Mouse (Mus musculus) kidney, postnatal 14 days (tissue): ENCODE measurements at regions not wholly inside any gene's neighbourhood (a gene's known extent, or its start where the extent isn't known, plus 50 kb on each side); places are given as distances from the start of the nearest gene placed in this dataset.

Source experiments
- DNase-seq: peaks from one replicate; pipeline ENCODE4 v3.0.0; 2022; ENCODE audit warnings: mixed read lengths

DNA sequence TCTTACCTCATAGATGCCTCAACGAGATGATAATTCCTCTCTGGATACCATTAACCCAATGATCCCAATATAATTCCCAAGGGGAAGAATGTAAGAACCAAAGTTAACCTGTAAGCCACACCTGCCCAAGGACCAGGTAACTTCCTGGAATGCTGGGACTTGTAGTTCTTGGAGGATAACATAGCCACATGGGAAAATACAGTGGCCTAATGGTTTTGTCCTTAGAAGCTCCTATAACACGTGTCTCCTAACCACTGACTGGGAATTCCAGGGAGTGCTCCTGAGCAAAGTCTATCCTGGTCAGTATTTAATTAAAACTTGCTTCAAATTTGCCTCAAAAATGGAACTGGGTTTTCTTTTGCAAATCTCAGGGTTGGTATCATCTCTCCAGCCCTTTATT is 119.9 kb downstream of the Evx1 start:
- no peak for DNase-seq

DNA sequence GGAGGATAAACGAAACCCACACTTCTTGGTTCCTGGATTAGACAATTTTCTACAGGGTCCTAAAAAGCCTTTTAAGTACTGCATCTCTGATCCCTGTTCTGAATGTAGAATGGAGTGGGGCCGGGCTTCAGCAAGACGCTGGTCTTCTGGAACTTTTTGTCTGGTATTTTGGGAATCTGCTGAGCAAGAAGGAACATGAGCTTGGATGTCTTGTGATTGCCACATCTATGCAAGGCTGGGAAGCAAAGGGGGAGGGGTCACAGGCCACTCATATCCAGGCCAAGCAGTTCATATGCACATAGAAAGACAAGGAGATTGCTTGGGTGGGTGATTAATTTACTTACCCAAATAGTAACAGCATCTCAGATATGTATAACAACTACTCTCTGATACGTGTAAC is 121.5 kb downstream of the Evx1 start:
- peak; percentile 19 for DNase-seq

DNA sequence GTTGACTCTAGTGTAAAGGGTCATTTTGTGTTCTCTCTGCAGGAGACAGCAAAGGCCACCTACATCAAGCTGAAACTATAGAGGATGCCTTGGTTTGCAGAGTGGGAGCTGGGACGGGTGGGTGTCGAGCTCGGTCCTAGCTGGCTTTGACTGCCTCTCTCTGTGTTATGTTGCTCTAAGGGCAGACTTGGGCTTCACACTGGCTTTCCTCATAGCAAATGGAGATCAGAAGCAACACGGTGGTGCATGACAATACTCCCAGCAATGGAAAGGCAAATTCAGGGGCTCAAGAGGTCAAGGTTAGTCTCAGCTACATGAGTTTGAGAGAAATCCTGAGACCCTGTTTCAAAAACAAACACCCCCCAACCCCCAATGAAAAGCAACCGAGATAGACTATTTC is 122.1 kb downstream of the Evx1 start:
- DNase-seq, result no peak

DNA sequence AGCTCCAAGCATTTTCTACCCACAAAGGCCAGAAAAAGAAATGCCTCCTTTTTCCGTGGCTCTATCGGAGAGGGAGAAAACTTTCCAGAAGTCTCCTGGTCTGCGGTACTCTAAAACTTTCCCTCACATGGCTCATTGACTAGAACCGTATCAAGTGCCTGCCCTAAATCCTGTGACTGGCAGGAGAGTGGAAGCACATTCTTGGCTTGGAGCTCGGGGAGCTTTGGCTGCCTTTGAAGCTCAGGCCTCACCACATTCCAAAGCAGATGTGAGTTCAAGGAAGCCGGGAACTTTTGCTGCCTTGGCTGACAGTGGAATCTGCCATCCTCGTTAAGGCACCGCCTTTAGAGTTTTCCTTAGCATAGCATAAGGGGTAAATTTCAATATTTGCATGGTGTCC is 125.1 kb downstream of the Evx1 start:
- peak; percentile 33 for DNase-seq

DNA sequence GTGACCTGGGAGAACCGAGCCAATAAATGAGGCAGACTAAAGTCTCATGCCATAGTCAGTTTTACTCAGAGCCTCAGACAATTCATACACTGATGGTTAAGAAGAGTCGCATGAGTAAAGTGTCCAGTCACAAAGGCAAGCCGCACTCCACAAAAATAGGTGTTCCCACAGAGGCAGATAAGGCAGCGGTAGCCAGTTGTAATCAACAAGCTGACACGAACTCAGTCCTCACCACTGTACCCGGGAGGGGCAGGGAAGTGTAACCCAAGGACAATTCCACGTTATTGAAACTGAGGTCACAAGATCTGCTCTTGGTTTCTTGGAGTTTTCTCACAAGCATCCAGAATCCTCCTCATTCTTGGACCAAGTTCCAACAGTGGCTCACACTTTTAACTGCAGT is 125.9 kb downstream of the Evx1 start:
- no peak for DNase-seq

DNA sequence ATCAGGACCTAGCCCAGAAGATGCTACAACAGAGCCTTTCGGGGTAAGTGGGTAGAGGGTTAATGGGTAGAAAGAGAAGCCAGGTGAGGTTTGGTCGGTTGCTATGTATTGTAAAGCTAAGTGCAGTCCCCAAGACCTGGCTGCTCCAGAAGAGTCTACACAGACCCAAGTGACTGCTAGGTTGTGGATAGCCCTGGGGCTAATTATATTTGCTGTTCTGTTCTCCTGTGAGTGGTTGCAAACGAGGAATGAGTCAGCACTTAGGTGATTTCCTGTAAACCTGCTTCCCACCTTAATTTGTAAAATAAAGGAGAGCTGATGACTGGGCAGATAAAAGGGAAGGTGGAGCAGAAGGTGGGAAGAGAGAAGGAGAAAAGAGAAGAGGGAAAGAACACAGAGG is 126.9 kb downstream of the Evx1 start:
- no peak for DNase-seq

DNA sequence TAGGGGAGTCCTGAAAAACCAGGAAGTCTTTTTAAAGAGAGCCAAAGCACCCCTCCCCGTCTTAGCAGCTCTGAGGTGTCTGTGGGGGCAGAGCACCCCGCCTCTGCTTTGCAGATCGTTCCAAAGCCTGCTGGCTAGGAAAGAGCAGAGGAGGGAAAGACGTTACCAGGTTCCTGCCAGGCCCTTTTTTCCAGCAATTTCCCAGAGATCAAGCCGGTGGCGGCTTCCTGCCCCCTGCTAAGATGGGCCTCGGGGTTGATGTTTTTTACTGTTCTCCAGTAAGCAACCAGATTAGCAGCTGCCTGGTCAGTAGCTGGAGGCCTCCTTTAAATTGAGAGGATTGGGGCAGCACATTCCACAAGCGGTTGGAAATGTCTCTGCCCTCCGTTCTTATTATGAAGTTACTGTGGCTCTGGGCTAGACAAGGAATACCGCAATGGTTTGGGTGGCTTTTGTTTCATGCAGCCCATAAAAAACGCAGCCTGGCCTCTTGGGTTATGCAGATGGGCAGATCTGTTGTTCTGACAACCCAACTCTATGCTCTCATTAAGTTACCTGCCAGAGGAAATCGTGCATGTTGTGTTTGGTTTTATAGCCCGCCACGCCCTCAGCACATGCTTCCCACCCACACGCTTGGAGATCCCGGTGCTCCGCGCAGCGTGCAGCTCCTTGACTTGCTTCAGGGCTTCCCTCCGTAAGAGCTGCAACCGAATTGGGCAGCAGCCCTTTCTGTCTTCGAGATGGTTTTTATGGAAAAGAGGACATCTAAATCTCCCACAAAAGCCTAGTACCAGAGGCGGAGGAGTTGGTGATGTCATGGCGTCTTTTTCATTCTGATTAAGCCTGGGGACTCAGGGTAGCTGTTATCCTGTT is 130.1 kb downstream of the Evx1 start:
- DNase-seq, result no peak

DNA sequence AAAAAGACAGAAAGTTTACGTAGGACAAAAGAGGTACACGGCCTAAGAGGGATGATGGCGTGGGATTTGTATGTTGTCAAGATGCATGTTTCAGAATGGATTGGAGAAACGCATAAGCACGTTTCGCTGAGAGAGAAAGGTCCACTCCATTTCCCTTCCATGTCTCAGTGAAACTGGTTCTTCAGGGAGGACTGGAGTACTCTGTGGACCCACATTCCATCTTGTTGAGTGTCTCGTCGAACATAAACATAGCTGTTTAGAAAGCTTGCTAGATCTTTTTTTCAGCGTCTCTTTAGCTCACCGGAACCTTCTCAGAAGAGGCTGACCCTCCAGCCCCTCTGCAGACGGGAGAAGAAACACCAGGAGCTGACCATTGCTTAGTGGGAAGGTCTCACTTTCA is 145.5 kb downstream of the Evx1 start:
- no peak for DNase-seq

DNA sequence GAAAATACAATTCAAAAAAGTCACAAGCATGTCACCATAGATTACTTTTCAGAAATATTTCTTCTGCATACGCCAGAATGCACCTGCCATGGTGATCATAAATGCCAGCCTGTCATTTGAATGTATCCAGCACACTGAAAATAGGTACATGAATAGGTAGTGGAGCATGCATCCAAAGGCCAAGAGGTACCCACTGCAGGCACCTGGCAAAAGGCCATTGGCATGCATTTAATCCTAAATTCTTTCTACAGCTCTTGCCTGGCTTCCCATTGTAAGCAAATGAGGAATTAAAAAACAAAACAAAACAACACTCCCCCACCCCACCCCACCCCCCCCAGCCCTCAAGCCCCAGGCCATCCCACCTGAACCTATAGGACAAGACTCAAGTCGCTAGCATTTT is 147.9 kb downstream of the Evx1 start:
- no peak for DNase-seq

DNA sequence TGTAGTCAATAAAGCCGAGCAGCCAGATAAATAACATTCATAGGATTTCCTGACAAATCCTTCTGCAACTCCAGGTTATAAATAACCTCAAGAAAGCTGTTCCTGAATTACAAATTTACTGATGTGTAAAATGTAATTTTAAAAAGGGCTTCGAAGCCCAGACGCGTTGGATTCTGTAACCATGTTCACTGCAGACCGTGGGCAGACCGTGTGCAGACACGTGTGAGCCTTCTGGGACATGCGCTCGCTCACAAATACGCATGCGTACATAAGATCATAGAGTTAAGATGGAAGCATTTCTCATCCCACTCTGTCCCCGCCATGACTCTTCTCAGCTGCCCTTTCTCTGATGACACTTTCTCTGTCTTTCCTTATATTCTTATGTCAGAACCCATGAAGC is 150.1 kb downstream of the Evx1 start:
- no peak for DNase-seq

DNA sequence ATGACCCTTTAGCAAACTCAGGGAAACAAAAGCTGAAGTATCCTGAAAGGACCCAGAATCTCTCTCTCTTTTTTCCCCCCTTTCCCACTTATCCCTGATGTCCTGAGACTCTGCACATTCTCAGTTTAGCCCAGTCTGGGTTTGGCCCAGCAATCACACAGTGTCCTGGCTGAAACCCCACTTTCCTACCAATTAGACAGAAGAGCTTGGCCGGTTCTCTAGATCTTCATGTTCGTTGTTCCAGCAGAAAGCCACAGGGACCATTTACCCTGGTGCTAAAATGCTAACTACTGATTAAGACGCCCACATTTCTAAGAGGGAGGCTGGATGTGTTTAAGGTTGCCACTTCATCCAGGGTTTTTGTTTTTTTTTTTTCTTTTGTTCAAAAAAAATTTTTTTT is 151.3 kb downstream of the Evx1 start:
- DNase-seq, result no peak

DNA sequence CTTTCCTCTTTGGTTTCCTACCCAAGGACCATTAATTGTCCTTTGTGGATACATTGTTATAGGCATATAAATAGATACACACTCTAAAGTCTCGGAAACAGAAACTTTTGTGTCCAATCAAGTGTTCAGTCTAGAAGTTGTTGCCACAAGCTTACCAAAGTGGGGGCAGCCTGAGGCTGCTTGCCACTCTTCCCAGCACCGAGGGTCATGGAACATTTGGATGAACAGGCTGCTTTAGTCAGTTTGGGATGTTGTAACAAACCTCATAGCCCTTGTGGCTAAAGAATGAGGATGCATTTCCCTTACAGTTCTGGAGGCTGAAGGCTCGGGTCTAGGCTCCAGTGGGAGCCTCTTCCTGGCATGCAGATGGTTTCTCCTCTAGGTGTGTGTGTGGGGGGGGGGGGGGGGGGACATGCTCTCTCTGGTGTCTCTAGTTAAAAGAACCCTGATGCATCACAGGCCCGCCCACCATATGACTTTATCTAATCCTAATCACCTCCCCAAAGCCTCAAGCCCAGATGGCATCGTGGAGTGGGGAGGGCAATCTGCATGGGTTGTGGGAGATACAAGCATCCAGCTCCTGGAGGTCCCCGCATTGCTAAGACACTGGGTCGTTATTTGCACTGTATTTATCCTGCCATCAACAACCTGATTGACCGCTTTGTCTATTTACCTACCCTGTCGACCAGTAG is 152.7 kb downstream of the Evx1 start:
- DNase-seq, result no peak

DNA sequence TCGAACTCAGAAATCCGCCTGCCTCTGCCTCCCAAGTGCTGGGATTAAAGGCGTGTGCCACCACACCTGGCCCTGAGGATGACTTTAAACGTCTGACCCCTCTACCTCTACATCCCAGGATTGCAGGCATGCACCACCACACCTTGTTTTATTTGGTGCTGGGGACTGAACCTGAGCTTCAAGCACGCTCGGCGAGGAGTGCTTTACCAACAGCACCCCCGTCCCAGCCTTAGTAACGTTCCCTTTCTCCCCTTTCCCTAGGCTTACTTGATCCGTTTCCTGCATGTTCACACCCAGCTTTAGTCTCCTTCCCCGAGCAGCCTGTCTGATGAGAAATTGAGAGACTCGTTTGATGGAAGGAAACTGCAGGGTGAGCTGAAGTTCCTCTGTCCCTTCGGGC is 157.5 kb downstream of the Evx1 start:
- DNase-seq, result no peak

DNA sequence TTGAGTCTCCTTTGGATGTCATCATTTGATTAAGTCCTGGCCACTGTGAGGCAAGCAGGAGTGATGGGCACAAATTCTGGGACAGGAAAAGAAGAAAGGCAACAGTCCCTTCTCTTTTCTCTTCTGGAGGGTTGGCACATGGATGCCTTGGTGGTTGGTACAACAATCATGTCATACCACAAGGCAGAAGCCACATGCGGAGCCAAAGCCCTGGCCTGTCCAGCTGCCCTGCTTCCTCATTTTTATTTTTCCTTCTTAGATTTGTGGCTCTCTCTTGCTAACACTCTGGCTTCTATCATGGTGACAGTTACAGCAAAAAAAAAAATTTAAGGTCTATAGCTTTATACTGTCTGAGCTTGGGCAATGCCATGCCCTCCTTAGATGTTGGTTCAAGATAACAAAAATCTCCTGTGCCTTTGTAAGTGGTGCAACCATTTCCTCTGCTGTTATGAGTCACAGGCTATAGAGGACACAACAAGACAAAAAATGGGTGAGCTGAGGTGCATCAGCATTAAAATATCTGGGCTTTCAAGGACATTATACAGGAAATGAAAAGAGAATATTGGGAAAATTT is 158.2 kb downstream of the Evx1 start:
- DNase-seq, result no peak

DNA sequence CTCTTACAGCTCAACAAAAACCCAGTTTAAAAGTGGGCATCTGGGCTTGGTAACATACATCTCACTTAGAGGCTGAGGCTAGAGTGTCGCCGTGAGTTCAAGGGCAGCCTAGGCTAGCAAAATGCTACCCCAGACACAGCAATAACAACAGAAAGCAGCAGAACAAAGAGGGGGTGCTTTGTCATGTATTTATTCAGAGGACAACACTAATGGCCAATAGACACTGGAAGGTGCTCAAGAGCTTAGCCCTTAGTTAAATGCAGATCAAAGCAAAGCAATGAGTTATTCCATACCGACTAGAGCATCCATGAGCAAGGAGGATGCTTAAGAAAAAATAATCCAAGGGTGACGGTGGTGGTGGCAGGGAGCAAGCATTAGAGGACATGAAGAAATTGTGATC is 158.7 kb downstream of the Evx1 start:
- DNase-seq, result no peak

DNA sequence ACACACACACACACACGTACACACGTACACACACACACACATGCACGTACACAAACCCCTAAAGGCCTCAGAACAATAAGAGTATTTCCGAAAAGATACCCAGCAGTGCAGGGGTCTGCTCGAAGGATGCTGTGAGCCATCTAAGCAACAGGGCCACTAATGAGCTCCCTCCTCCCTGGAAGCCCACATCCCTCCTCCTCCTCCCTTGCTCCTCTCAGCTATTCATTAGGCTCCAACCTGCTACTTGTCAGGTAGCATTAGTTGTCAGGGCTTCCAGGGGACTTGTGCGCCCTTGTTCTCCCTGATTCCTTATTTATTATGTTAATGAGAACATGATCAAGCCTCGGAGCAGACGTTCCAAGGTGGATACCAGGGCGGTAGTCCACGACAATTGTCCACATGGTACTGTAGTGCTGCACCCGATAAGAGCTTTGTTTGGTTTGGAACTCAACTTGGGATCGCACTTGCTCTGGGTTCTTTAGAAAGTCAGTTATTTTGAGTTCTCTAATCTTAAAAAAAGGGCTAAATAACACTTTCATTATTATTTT is 159.8 kb downstream of the Evx1 start:
- no peak for DNase-seq

DNA sequence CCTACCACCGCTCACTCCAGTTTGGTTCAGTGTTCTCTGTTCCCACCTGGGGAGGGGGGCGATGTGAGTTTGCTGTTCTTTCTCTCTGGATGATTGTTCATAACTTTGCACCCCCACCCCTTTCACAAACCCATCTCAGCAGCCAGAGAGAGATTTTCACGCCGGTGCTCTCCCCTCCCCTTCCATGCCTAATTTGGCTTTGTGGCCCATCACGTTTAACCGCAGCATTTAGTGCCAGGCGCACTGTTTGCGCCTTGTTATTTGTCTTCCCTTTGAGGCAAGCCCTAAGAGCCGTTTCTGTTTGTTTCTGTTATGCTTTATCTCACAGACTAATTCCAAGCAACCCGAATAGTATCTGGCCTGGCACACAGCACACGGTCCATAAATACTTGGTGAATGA is 160.6 kb downstream of the Evx1 start:
- no peak for DNase-seq

DNA sequence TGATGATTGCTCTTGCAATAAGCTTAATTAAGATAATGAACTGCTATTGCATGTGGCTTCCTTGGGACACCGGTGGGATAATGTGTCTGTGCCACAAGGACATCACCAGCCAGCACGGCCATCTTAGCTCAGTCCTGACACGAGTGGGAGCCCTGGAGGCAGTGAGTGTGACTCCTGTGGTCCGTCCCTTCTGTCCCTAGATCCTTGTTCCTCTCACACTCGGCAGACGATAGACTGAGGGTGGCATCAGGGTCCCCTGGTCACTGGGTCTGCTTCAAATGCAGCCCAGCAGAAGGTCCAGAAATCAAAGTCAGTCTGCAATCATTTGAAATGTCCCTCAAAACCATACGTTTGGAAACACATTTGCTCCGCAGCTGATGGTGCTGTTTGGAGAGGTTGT is 162.4 kb downstream of the Evx1 start:
- no peak for DNase-seq

DNA sequence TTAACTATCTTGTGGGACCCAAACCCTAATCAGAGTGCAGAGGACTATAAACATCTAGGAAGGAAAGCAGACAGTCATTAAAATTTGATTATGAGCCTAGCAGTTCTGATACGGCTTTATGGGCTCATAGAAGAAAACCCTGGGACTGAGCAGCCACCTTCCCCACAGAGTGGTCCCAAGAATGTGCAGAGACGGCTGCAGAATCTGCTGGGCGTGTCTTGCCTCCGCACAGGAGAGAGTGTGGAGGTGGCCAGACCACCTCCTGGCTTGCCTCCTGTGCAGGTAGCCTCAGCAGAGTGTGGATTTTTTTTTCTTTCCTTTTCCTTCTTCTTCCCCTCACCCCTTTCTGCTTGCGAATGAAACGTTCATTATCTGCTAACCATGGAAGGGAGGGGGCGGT is 163.3 kb downstream of the Hibadh start:
- no peak for DNase-seq

DNA sequence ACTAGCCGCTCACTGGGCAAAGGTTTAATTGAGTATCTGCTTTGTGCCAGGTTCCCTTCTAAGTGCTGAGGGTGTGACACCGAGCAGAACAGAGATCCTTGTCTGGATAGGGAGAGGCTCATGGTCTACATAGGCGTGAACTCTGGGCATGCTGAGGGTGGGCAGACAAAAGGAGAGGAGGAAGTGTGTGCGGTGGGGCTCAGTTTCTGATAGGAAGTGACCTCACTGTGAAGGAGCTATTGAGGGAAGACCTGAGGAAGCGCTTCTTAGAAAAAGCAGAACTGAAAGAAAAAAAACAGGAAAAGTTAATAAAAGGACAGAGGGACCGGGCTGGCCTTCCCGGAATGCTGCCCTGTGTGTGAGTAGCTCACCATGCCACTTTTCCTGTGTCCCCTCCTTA is 162.8 kb downstream of the Hibadh start:
- no peak for DNase-seq

DNA sequence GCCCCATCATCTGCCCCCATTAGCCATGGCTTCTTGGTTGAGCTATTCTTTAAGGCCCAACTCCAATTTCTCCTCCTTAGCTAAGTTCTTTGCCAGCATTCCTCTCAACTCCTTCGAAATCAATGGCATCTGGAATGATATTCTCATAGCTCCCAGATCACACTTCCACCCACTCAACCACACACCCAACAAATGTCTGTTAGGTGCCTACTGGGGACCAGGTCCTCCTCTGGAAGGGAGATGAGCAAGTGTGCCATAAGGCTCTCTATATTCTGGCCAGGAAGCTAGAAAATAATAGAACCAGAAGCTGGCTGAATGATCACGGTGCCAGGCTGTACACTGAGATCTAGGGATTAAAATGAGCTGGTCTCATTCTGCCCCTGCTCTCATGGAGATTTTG is 161.6 kb downstream of the Hibadh start:
- no peak for DNase-seq

DNA sequence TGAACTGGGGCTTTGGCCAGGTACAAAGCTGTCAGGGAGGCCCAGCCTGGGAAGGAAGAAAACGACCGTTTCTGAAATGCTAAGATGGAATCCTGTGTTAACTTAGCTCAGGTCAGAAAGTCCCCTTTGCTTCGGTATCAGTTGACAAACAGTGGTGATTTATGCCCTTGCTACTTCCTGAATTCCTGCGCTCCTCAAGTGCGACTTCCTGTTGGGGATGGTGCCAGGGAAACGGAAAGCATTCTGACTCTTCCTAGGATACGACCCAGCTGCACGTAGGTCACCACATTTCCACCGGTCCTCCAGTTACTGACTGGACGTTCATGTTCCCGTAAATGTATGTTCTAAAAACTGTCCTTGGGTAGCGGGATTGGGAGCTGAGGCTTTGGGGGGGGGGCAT is 161.0 kb downstream of the Hibadh start:
- peak; percentile 86 for DNase-seq

DNA sequence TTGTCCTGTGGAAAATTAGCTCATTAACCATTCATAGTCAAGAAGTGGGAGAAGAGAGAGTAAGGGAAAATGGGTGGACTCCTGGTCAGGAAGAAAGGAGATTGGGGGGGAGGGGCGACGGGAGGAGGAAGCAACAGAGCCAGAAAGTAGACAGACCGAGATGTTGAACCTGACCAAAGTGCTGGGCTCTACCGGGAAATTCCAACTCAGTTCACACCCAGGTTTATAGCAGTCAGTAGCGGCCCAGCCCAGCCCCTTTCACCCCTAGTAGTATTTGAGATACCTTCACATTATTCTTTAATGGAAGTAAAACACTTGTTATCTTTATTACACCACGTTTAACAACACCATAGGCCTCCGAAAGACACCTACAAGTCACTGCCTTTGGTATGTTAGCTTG is 158.2 kb downstream of the Hibadh start:
- no peak for DNase-seq

DNA sequence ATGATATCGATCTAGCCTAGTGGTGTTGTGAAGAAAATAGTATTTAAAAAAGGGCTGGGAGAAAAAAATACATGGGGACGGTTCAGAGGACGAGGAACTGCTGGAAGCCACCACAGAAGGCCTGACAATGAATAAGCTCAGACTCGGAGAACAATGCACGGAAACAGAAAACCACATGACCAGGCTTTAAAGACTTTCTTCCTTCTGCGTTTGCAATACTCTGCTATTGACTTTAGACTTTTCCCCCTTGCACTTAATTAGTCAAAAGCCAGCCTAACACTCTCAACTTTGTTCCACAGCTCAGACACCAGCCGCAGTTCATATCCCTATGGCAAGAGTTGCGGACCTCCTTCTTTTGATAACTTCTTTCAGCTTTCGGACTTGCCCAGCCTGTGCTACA is 154.0 kb downstream of the Hibadh start:
- DNase-seq, result peak; percentile 20
